Mouse (Mus musculus): Measurements from ENCODE around the gene Rabep2. TPM values are rescaled to one million over a fixed set of nuclear protein-coding genes. Genes with fewer than 3 reads are reported as not detected.
"Not testable (repeated sequence)": the region's sequence is repeated elsewhere in the genome, so short reads cannot be mapped to it uniquely, and the experiment has no call there.

The Rabep2 gene
- total RNA-seq, 2 experiments from 2014 or later = 8.7 to 8.8 TPM

DNA sequence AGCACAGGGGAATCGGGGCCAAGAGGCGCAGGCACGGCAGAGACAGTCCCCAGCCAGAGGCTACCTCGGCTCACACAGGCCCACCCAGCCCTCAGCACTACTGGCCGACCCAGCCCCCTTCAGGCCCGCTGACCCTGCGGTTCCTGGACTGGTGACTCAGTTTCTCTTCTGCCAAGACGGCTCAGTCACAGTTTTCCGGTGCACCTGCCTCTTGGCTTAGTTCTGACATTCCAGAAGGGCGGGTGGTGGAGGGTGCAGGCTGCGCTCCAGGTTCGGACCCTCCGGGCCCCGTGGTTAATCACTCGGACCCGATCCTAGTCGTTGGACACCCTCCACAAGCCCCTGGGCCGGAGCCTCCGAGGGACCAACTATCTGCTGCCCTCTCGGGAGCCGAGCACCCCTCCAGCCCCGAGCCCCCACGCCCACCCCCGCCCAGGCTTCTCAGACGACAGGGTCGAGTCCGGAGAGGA, 46.0 kb downstream of the Rabep2 start:
- intact Hi-C loops (cut with DNase I) = no loop called here

DNA sequence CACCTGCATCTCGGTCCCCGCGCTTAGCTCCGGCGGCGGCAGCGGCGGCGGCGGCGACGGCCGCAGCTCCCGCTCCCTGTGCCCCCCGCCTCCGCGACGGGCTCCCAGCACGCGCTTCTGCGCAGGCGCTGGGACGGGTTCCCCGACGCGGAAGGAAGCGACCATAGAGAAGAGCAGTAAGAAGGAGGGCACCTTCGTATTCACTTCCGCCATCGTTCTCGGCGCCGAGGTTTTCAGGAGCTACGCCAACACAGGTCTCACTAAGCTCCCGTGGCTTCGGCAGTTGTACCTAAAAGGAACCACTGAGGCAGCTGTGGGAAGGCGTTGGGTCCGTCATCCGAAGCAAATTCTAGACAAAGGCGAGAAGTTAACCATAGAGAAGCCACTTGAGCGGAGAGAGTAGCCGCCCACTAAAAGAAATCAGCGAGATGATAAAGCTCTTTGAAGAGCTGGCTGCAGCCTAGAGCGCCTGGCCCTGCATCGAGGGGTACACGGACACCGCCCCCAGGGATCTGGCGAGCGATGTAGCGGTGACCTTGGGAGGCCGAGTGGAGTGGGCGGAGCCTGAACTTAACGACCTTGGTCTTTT, 46.5 kb downstream of the Rabep2 start, which contains the start of gene Sh2b1:
Gene Sh2b1 (minus strand): TSS at position 432 of the 589 bp plus-strand sequence.
- peak; percentile 86 to 94 for DNase-seq (ENCODE audit: extremely low spot score in 1 of 2, low spot score in 2 of 2)
- intact Hi-C loops (cut with DNase I) = no loop called here

More for the DNA sequence above, 46.0 kb downstream of the Rabep2 start:
- no peak for DNase-seq (ENCODE audit: extremely low spot score in 1 of 2, low spot score in 2 of 2)

- intact Hi-C loops (cut with DNase I) = loop anchor here (5.0 kb wide), 1 partner anchor 46 kb away; no protein-coding TSS in a partner anchor
- DNase-seq (ENCODE audit: extremely low spot score in 1 of 2, low spot score in 2 of 2) = no peak
These were observed 53.1 kb downstream of the Rabep2 start for GRCm38 (mm10) chr7:126481699-126482098.

- peak in 1 of 2 experiments; percentile 90 for DNase-seq (ENCODE audit: extremely low spot score in 1 of 2, low spot score in 2 of 2)
- intact Hi-C loops (cut with DNase I) = loop anchor here (5.0 kb wide), 1 partner anchor 45 kb away; no protein-coding TSS in a partner anchor
These were observed 53.9 kb downstream of the Rabep2 start for GRCm38 (mm10) chr7:126482392-126482871.

GRCm38 (mm10) chr7:126487052-126487483, 58.5 kb downstream of the Rabep2 start, which contains the start of gene Tufm:
TSS of gene Tufm (plus strand) at chr7:126487361.
- intact Hi-C loops (cut with DNase I) = no loop called here
- DNase-seq (ENCODE audit: extremely low spot score in 1 of 2, low spot score in 2 of 2) = peak; percentile 97

- intact Hi-C loops (cut with DNase I) = not testable (repeated sequence)
- peak in 1 of 2 experiments; percentile 14 for DNase-seq (ENCODE audit: extremely low spot score in 1 of 2, low spot score in 2 of 2)
These were observed 59.2 kb downstream of the Rabep2 start for GRCm38 (mm10) chr7:126487617-126488385.

DNA sequence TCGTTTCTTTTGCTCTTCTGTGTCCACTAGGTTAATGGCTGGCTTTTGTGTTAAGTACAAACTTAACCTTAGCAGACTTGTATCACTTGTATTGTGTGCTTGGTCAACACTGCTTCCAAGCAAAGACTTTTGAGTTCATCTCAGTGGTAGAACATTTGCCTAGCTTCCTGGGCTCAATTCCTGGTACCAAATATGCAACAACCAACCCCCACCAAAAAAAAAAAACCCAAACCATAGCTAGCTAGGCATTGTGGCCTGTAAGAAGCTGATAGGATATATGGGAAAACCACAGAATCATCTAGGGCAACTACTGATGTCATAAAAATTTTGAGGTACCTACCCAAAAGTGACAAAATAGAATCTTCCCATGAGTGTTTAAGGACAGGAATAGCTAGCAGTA, 62.4 kb downstream of the Rabep2 start:
- intact Hi-C loops (cut with DNase I) = no loop called here

DNA sequence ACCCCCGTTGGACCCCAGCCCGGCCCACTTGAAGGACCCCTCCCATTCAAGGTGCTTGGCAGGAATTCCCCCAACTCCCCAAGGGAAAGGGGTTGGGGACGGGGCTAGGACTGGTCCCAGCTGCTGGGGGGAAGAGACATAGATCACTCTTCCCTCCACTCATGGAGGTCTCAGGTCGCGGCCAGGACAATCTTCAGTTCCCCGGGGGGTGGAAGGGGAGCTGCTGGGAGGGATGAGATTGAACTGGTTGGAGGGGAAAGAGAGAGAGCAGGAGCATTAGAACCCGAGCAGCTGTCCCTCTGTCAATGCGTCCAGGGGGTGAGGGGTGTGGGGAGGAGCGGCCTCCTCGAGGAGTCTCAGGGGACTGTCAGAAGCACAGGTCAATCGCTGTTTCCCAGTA, 63.4 kb downstream of the Rabep2 start:
- intact Hi-C loops (cut with DNase I) = no loop called here
- no peak for DNase-seq (ENCODE audit: extremely low spot score in 1 of 2, low spot score in 2 of 2)

More for the DNA sequence above, 62.4 kb downstream of the Rabep2 start:
- no peak for DNase-seq (ENCODE audit: extremely low spot score in 1 of 2, low spot score in 2 of 2)

DNA sequence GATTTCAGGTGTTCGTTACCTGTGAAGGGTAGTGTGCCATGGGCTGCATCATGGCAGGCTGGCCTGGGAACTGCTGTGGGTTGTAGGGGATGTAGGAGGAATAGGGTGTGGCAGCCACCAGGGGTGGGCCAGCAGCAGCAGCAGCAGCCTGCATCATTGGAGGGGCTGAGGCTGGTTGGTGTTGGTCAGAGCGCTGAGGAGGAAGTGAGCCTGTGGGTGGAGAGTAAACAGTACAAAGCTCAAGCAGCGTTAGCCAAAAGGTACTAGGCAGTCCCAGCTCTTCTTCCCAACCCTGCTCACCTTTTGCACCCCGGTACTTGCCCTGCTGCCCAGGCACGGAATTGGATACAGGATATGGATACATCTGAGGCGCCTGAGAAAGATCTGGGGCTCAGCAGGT, 65.6 kb downstream of the Rabep2 start:
- intact Hi-C loops (cut with DNase I) = no loop called here
- DNase-seq (ENCODE audit: extremely low spot score in 1 of 2, low spot score in 2 of 2) = no peak

GRCm38 (mm10) chr7:126496475-126496874, 67.9 kb downstream of the Rabep2 start:
- no peak for DNase-seq (ENCODE audit: extremely low spot score in 1 of 2, low spot score in 2 of 2)
- intact Hi-C loops (cut with DNase I) = loop anchor here (5.0 kb wide), 1 partner anchor 56 kb away; no protein-coding TSS in a partner anchor

- no peak for DNase-seq (ENCODE audit: extremely low spot score in 1 of 2, low spot score in 2 of 2)
- intact Hi-C loops (cut with DNase I) = loop anchor here (5.0 kb wide), 1 partner anchor 54 kb away; no protein-coding TSS in a partner anchor
These were observed 69.4 kb downstream of the Rabep2 start for GRCm38 (mm10) chr7:126497966-126498365.

Other genes with a start within 250 kb of the Rabep2 start
- gene Xpo6, start 228.3 kb upstream of the Rabep2 start, total RNA-seq (2021) = 100 to 1,000 TPM; 101 to 103 TPM
- 100 to 1,000 TPM; 142 to 147 TPM for gene Sbk1, start 156.1 kb upstream of the Rabep2 start, total RNA-seq (2021)
- 1 to 10 TPM in 1 of 2 experiments, under 1 TPM in 1; 0.64 to 1.6 TPM for gene Lat, start 59.2 kb upstream of the Rabep2 start, total RNA-seq (2021)
- 10 to 100 TPM; 85.2 to 89.0 TPM for gene Spns1, start 51.3 kb upstream of the Rabep2 start, total RNA-seq (2021)
- 1 to 10 TPM; 8.0 to 8.2 TPM for gene Nfatc2ip, start 32.0 kb upstream of the Rabep2 start, total RNA-seq (2021)
- gene Cd19, start 13.9 kb upstream of the Rabep2 start, total RNA-seq (2021) = not detected
- gene Atp2a1, start 34.3 kb downstream of the Rabep2 start, total RNA-seq (2021) = under 1 TPM in 1 of 2 experiments, not detected in 1; 0.20 TPM
- 10 to 100 TPM; 68.3 to 68.6 TPM for gene Sh2b1, start 46.7 kb downstream of the Rabep2 start, total RNA-seq (2021)
- gene Tufm, start 58.6 kb downstream of the Rabep2 start, total RNA-seq (2021) = 100 to 1,000 TPM in 1 of 2 experiments, 10 to 100 TPM in 1; 81.6 to 103 TPM
- gene Atxn2l, start 74.7 kb downstream of the Rabep2 start, total RNA-seq (2021) = 100 to 1,000 TPM; 123 to 125 TPM
- 100 to 1,000 TPM; 194 to 195 TPM for gene Eif3c, start 137.7 kb downstream of the Rabep2 start, total RNA-seq (2021)
- 1 to 10 TPM in 1 of 2 experiments, under 1 TPM in 1; 0.97 to 1.1 TPM for gene Apobr, start 156.2 kb downstream of the Rabep2 start, total RNA-seq (2021)
- gene Cln3, start 157.1 kb downstream of the Rabep2 start, total RNA-seq (2021) = 10 to 100 TPM; 21.2 to 22.1 TPM
- not detected for gene Il27, start 166.2 kb downstream of the Rabep2 start, total RNA-seq (2021)
- 1 to 10 TPM; 8.7 to 8.9 TPM for gene Nupr1, start 202.1 kb downstream of the Rabep2 start, total RNA-seq (2021)
- 10 to 100 TPM; 32.8 to 42.3 TPM for gene Sgf29, start 220.6 kb downstream of the Rabep2 start, total RNA-seq (2021)
- 1 to 10 TPM; 2.7 to 8.2 TPM for gene Sult1a1, start 247.7 kb downstream of the Rabep2 start, total RNA-seq (2021)

Measured in left cerebral cortex, postnatal 10 days (tissue).